Mouse (Mus musculus) C2C12 (cell line): ENCODE data around the gene Dkk3.

Experiments
- CEBPB ChIP-seq: IDR thresholded peaks from one replicate; pipeline ENCODE4 v1.6.1; 2011; ENCODE audit warnings: low read depth, mild to moderate bottlenecking, control low read depth, moderate library complexity
- CTCF ChIP-seq: IDR thresholded peaks from one replicate; pipeline ENCODE4 v1.5.1; 2011; ENCODE audit not compliant: control insufficient read depth, insufficient read depth, insufficient read length
- FOSL1 ChIP-seq: IDR thresholded peaks from one replicate; pipeline ENCODE4 v1.8.0; 2011; ENCODE audit warnings: mild to moderate bottlenecking, low read length; ENCODE audit not compliant: poor library complexity, insufficient read depth, severe bottlenecking
- MAX ChIP-seq: IDR thresholded peaks from one replicate; pipeline ENCODE4 v1.6.1; 2011; ENCODE audit warnings: mild to moderate bottlenecking, control low read depth
- MYOD1 ChIP-seq: IDR thresholded peaks from one replicate; pipeline ENCODE4 v1.6.1; 2011; ENCODE audit warnings: low read depth; ENCODE audit not compliant: control insufficient read depth, insufficient read length
- MYOG ChIP-seq: IDR thresholded peaks from one replicate; pipeline ENCODE4 v1.6.1; 2011; ENCODE audit not compliant: control insufficient read depth, insufficient read length; ENCODE audit errors: extremely low read depth
- USF1 ChIP-seq: IDR thresholded peaks from one replicate; pipeline ENCODE4 v1.6.1; 2011; ENCODE audit warnings: low read depth, mild to moderate bottlenecking, control low read depth, moderate library complexity

- no peak for TF ChIP-seq CTCF
- TF ChIP-seq FOSL1 = no peak
- no peak for TF ChIP-seq CEBPB
- no peak for TF ChIP-seq USF1
- TF ChIP-seq MAX = no peak
- no peak for TF ChIP-seq MYOG
- no peak for TF ChIP-seq MYOD1
These were observed 3.7 kb downstream of the Dkk3 start for GRCm38 (mm10) chr7:112155194-112155593.
